Mouse (Mus musculus): ENCODE data around the gene Brpf3.
A peak's percentile ranks its signal among the peaks of the same experiment; 100 is the strongest.

Brpf3 gene

DNA sequence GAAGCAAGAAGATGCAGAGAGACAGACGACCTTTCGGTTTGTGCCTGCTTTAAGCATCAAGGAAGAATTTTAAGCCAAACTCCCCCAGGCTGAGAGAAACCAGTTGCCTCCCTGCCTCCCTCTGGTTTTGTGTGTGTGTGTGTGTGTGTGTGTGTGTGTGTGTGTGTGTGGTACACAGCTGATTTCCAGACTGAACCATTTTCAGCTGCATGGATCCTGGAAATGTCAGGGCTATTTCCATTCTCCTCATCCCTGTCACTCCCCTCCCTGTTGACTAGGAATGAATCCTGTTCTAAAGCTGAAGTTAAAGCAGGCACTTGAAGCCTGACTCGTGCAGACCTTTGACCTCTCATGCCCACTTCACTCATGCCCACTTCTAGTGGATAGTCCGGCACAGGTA, 73.3 kb downstream of the Brpf3 start:
- no peak for DNase-seq (ENCODE audit: low spot score in 2 of 2)

DNA sequence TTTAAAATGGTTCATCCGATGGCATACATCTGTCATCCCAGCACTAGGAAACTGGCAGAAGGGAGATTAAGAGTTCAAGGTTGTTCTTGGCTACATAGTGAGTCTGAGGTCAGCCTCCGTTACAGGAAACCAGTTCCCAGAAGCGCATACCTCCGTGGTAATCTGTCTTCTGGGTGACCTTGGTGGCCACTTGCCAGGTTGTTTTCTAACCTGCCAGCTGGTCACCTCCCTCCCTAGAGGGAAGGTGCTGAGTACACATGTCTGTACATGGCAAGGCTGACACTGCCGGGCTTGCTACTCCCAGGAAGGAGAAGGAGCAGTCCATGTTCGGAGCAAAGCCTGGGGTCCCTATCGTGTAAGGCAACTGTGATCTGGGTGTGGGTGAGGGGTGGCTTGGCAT, 73.9 kb downstream of the Brpf3 start:
- no peak for DNase-seq (ENCODE audit: low spot score in 2 of 2)

GRCm38 (mm10) chr17:28875316-28875715, 74.4 kb downstream of the Brpf3 start:
- peak; percentile 49 to 56 for DNase-seq (ENCODE audit: low spot score in 2 of 2)

- DNase-seq (ENCODE audit: low spot score in 2 of 2) = no peak
Measured at GRCm38 (mm10) chr17:28876331-28876730, 75.4 kb downstream of the Brpf3 start.

DNA sequence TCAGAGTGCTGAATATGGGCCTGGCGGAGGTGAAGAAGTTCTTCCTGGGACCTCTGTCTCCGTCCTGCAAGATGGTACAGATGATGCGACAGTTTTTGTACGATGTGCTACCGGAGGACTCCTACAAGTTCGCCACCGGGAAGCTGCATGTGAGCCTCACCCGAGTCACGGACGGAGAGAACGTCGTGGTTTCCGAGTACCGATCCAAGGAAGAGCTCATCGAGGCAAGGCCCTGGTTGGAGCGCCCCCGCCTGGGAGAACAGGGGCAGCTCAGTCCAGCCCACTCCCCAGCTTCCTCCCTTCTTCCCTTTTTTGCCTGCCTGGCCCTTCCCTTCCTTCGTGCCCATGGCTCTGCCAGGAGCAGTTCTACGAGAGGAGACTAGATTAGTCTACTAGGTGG, 75.9 kb downstream of the Brpf3 start:
- no peak for DNase-seq (ENCODE audit: low spot score in 2 of 2)

- peak; percentile 62 to 67 for DNase-seq (ENCODE audit: low spot score in 2 of 2)
Measured at GRCm38 (mm10) chr17:28879931-28880391, 79.1 kb downstream of the Brpf3 start.

DNA sequence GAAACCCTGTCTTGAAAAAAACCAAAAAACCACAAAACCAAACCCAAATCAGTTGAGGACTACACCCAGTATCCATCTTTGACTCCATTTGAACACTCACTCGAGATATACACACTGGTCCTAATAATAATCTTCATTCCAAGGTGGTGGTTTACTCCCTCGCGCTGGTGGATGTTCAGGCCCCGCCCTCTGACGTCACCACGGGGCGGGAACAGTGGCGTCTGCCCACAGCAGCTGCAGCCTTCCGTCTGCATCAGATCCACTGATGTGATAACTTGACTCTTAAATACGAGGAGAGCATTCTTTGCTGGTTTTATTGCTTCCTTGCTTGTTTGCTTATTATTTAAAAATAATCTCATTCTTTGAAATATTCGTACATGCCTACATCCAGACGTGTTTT, 81.4 kb downstream of the Brpf3 start:
- DNase-seq (ENCODE audit: low spot score in 2 of 2) = peak in 1 of 2 experiments; percentile 47

DNA sequence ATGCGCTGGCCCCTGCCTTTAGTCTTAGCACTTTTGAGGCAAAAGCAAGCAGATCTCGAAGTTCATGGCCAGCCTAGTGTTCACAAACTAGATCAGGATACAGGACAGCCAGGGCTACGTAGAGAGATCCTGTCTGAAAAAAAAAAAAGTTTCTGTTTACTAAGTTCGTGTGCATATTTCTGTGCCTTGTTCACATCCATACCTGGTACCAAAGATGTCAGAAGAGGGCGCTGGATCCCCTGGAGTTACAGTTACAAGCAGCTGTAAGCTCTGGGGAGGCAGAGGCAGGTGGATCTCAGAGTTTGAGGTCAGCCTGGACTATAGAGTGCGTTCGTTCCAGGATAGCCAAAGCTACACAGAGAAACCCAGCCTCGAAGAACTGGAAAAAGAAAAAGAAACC, 81.9 kb downstream of the Brpf3 start:
- no peak for DNase-seq (ENCODE audit: low spot score in 2 of 2)

DNA sequence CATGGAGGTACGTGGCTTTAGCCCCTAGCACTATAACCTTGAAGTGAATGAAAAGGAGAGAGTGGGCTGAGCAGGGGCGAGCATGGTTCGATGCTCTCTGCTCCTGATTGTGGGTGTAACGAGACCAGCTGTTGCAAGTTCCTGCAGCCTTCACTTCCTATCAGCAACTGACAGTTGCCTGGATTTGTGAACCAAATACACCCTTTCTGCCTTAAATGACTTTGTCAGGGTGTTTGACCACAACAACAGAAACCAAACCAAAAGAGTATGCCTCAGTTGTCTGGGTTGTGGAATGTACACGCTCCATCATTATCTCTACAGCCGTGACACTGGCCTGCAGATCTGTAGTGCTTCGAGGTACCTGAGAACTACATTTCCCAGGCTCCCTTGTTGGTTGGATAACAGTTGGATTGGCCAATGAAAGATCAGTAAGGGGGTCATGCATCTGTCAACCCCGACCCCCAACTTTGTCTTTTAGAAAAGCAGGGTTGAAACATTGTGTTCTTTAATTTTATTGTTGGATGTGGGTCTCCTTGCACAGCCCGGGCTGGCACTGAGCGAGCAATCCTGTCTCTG, 83.1 kb downstream of the Brpf3 start:
- no peak for DNase-seq (ENCODE audit: low spot score in 2 of 2)

- no peak for DNase-seq (ENCODE audit: low spot score in 2 of 2)
Measured at GRCm38 (mm10) chr17:28885231-28885630, 84.3 kb downstream of the Brpf3 start.

DNA sequence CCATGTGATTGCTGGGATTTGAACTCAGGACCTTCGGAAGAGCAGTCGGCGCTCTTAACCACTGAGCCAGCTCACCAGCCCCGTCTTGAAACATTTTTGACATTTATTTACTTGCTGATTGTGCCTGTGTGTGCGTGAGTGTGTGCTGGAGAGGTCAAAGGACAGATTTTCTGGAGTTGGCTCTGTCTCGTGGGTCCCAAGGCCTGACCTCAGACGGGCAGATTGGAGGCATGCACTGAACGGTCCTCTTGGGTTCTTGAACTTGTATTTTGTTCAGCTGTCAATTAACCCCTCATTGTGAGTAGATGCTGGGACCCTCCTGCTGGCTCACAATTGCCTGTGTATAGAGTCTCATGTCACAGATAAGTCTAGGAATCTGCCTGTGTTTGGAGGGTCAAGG, 85.4 kb downstream of the Brpf3 start:
- DNase-seq (ENCODE audit: low spot score in 2 of 2) = no peak
